Mouse (Mus musculus): ENCODE measurements around the gene 4930442H23Rik. TPM values are rescaled to one million over a fixed set of nuclear protein-coding genes. Genes with fewer than 3 reads are reported as not detected.

Gene 4930442H23Rik
- not detected in 2 replicates for polyA plus RNA-seq (2012; rRNA removed)

GRCm38 (mm10) chr10:81183805-81184204 lies at the start of gene 4930442H23Rik:
4930442H23Rik (minus strand) TSS chr10:81183849.

GRCm38 (mm10) chr10:81232580-81233225 lies 49.1 kb upstream of the 4930442H23Rik start, which contains the start of gene Zfr2:
Zfr2 (plus strand) TSS chr10:81233155.

GRCm38 (mm10) chr10:81230438-81231332 lies 47.0 kb upstream of the 4930442H23Rik start, which contains the start of gene Atcay:
Atcay (minus strand) TSS chr10:81230833.

GRCm38 (mm10) chr10:81201807-81202758 lies 18.4 kb upstream of the 4930442H23Rik start, which contains the start of gene Nmrk2:
Nmrk2 (minus strand) TSS chr10:81202051.

GRCm38 (mm10) chr10:81182336-81183333 lies 1.0 kb downstream of the 4930442H23Rik start, which contains the start of gene Dapk3:
Dapk3 (plus strand) TSS chr10:81183005.

GRCm38 (mm10) chr10:81176466-81177271 lies 7.0 kb downstream of the 4930442H23Rik start, which contains the start of gene Eef2:
Eef2 (plus strand) TSS chr10:81176631.

GRCm38 (mm10) chr10:81167200-81168086 lies 16.2 kb downstream of the 4930442H23Rik start, which contains the start of gene Pias4:
Pias4 (minus strand) TSS chr10:81167923.

GRCm38 (mm10) chr10:81134966-81135681 lies 48.5 kb downstream of the 4930442H23Rik start, which contains the start of gene Zbtb7a:
Zbtb7a (plus strand) TSS chr10:81135220.

Other genes with a start within 250 kb of the 4930442H23Rik start
- 0.71 and 1.1 TPM in 2 replicates for gene Gng7, start 168.9 kb downstream of the 4930442H23Rik start, polyA plus RNA-seq (2012; rRNA removed)
- 0.29 and 0.37 TPM in 2 replicates for gene Diras1, start 158.2 kb downstream of the 4930442H23Rik start, polyA plus RNA-seq (2012; rRNA removed)
- 18.5 and 21.8 TPM in 2 replicates for gene Slc39a3, start 146.4 kb downstream of the 4930442H23Rik start, polyA plus RNA-seq (2012; rRNA removed)
- gene Sgta, start 123.7 kb downstream of the 4930442H23Rik start, polyA plus RNA-seq (2012; rRNA removed) = 106 and 140 TPM in 2 replicates
- gene Thop1, start 113.8 kb downstream of the 4930442H23Rik start, polyA plus RNA-seq (2012; rRNA removed) = 63.0 and 106 TPM in 2 replicates
- gene Creb3l3, start 85.0 kb downstream of the 4930442H23Rik start, polyA plus RNA-seq (2012; rRNA removed) = 2.0 and 3.8 TPM in 2 replicates
- 190 and 419 TPM in 2 replicates for gene Map2k2, start 77.9 kb downstream of the 4930442H23Rik start, polyA plus RNA-seq (2012; rRNA removed)
- gene Zbtb7a, start 48.6 kb downstream of the 4930442H23Rik start, polyA plus RNA-seq (2012; rRNA removed) = 48.3 and 79.2 TPM in 2 replicates
- gene Pias4, start 15.9 kb downstream of the 4930442H23Rik start, polyA plus RNA-seq (2012; rRNA removed) = 25.3 and 28.0 TPM in 2 replicates
- gene Eef2, start 7.2 kb downstream of the 4930442H23Rik start, polyA plus RNA-seq (2012; rRNA removed) = 532 and 619 TPM in 2 replicates
- 62.9 and 105 TPM in 2 replicates for gene Dapk3, start 844 bp downstream of the 4930442H23Rik start, polyA plus RNA-seq (2012; rRNA removed)
- 0.67 TPM in 2 replicates for gene Nmrk2, start 18.2 kb upstream of the 4930442H23Rik start, polyA plus RNA-seq (2012; rRNA removed)
- gene Atcay, start 47.0 kb upstream of the 4930442H23Rik start, polyA plus RNA-seq (2012; rRNA removed) = 0.15 and 0.17 TPM in 2 replicates
- gene Zfr2, start 49.3 kb upstream of the 4930442H23Rik start, polyA plus RNA-seq (2012; rRNA removed) = 5.2 and 6.0 TPM in 2 replicates
- 1.5 and 3.0 TPM in 2 replicates for gene Matk, start 69.1 kb upstream of the 4930442H23Rik start, polyA plus RNA-seq (2012; rRNA removed)
- 75.5 and 146 TPM in 2 replicates for gene Mrpl54, start 83.1 kb upstream of the 4930442H23Rik start, polyA plus RNA-seq (2012; rRNA removed)
- gene Apba3, start 83.1 kb upstream of the 4930442H23Rik start, polyA plus RNA-seq (2012; rRNA removed) = 58.9 and 73.0 TPM in 2 replicates
- 85.6 and 104 TPM in 2 replicates for gene Tjp3, start 107.7 kb upstream of the 4930442H23Rik start, polyA plus RNA-seq (2012; rRNA removed)
- gene Pip5k1c, start 109.1 kb upstream of the 4930442H23Rik start, polyA plus RNA-seq (2012; rRNA removed) = 33.5 and 41.8 TPM in 2 replicates
- 11.9 and 14.7 TPM in 2 replicates for gene Cactin, start 137.3 kb upstream of the 4930442H23Rik start, polyA plus RNA-seq (2012; rRNA removed)
- 17.8 and 29.6 TPM in 2 replicates for gene Tbxa2r, start 144.9 kb upstream of the 4930442H23Rik start, polyA plus RNA-seq (2012; rRNA removed)
- 2.3 TPM in 2 replicates for gene Gipc3, start 159.4 kb upstream of the 4930442H23Rik start, polyA plus RNA-seq (2012; rRNA removed)
- gene Hmg20b, start 166.6 kb upstream of the 4930442H23Rik start, polyA plus RNA-seq (2012; rRNA removed) = 95.3 and 125 TPM in 2 replicates
- 11.1 and 23.8 TPM in 2 replicates for gene Mfsd12, start 173.6 kb upstream of the 4930442H23Rik start, polyA plus RNA-seq (2012; rRNA removed)
- gene 4930404N11Rik, start 182.0 kb upstream of the 4930442H23Rik start, polyA plus RNA-seq (2012; rRNA removed) = 229 and 346 TPM in 2 replicates
- 64.1 and 71.5 TPM in 2 replicates for gene Fzr1, start 194.7 kb upstream of the 4930442H23Rik start, polyA plus RNA-seq (2012; rRNA removed)
- gene Dohh, start 200.6 kb upstream of the 4930442H23Rik start, polyA plus RNA-seq (2012; rRNA removed) = 57.2 and 82.1 TPM in 2 replicates
- 0.54 and 0.88 TPM in 2 replicates for gene Gm48551, start 200.6 kb upstream of the 4930442H23Rik start, polyA plus RNA-seq (2012; rRNA removed)
- gene Gm48552, start 205.2 kb upstream of the 4930442H23Rik start, polyA plus RNA-seq (2012; rRNA removed) = 1.4 and 1.7 TPM in 2 replicates
- 455 and 473 TPM in 2 replicates for gene Smim24, start 209.2 kb upstream of the 4930442H23Rik start, polyA plus RNA-seq (2012; rRNA removed)

Measured in stomach, adult 2 months (tissue).